In genomic region chr1:160377337-160378336, GRCm38 (mm10) we compare ENCODE assay signal across 10 mouse cellular contexts.
A peak's percentile ranks its signal among the peaks of the same experiment; 100 is the strongest.
DNase-seq lines count a peak whose midpoint lies in the region; ATAC-seq and TF ChIP-seq lines count a peak whose summit lies in the region.
"Had no signal": no experiment of that assay in that cellular context is flagged by ENCODE, and none has a peak within 500 bp of the region (broad histone marks: within the 10 kb centered on the region; RNA-seq: fewer than 3 reads in every experiment).

No protein-coding gene starts in this region.

- ATAC-seq in liver, embryonic 12.5 days, result no peak
- no peak for ATAC-seq in embryonic facial prominence, embryonic 13.5 days (ENCODE audit: insufficient number of reproducible peaks, insufficient read depth, low FRiP score, low TSS enrichment, low read depth)
- peak; percentile 75; the same call in 1 of the 2 replicates for ATAC-seq in kidney, embryonic 14.5 days (ENCODE audit: low FRiP score, low TSS enrichment)
- peak; percentile 95 for ATAC-seq in neural tube, embryonic 15.5 days (ENCODE audit: low FRiP score)

- H3K36me3 ChIP-seq in liver, embryonic 12.5 days, result no peaks in the 10 kb centered on the region
- no peaks in the 10 kb centered on the region for H3K36me3 ChIP-seq in embryonic facial prominence, embryonic 13.5 days
- H3K36me3 ChIP-seq in kidney, embryonic 14.5 days (ENCODE audit: control insufficient read depth, insufficient read depth, low read length), result no peaks in the 10 kb centered on the region
- H3K36me3 ChIP-seq in liver, adult 2 months (ENCODE audit: control insufficient read depth, insufficient read depth, low read length), result no peaks in the 10 kb centered on the region
- no peaks in the 10 kb centered on the region for H3K36me3 ChIP-seq in neural tube, embryonic 15.5 days
- H3K36me3 ChIP-seq: neural tube, embryonic 12.5 days had no signal

- H3K4me2 ChIP-seq in liver, embryonic 12.5 days, result no peak overlapping the region
- H3K4me2 ChIP-seq in embryonic facial prominence, embryonic 13.5 days, result peak overlapping the region; percentile 32
- no peak overlapping the region for H3K4me2 ChIP-seq in kidney, embryonic 14.5 days (replicated peaks; ENCODE audit: low read depth, low read length)
- no peak overlapping the region for H3K4me2 ChIP-seq in neural tube, embryonic 15.5 days
- H3K4me2 ChIP-seq: neural tube, embryonic 12.5 days had no signal

- 59% methylated on average over 10 of the region's 10 CpGs for WGBS in liver, embryonic 12.5 days (ENCODE audit: insufficient replicate concordance)
- WGBS in embryonic facial prominence, embryonic 13.5 days, result 35% methylated on average over 10 of the region's 10 CpGs
- WGBS in kidney, embryonic 14.5 days, result 64% methylated on average over 10 of the region's 10 CpGs
- 88% methylated on average over 10 of the region's 10 CpGs for whole genome bisulfite sequencing in liver, adult 2 months
- WGBS in neural tube, embryonic 15.5 days, result 67% methylated on average over 10 of the region's 10 CpGs

- H3K4me3 ChIP-seq in liver, embryonic 12.5 days, result no peak overlapping the region
- H3K4me3 ChIP-seq in embryonic facial prominence, embryonic 13.5 days, result no peak overlapping the region
- no peak overlapping the region for H3K4me3 ChIP-seq in kidney, embryonic 14.5 days (ENCODE audit: low read length)
- H3K4me3 ChIP-seq in liver, adult 2 months (ENCODE audit: insufficient read depth, low read depth, low read length), result no peak overlapping the region
- H3K4me3 ChIP-seq in neural tube, embryonic 15.5 days (replicated peaks), result no peak overlapping the region
- H3K4me3 ChIP-seq: erythroblast, embryonic 14.5 days; neural tube, embryonic 12.5 days had no signal

- H3K79me2 ChIP-seq in liver, adult 2 months (ENCODE audit: control insufficient read depth, insufficient read depth, low read length), result no peaks in the 10 kb centered on the region

- no peak overlapping the region for H3K9ac ChIP-seq in liver, embryonic 12.5 days
- no peak overlapping the region for H3K9ac ChIP-seq in embryonic facial prominence, embryonic 13.5 days
- no peak overlapping the region for H3K9ac ChIP-seq in kidney, embryonic 14.5 days (ENCODE audit: low read depth, low read length)
- H3K9ac ChIP-seq in liver, adult 2 months (ENCODE audit: low read depth, low read length), result no peak overlapping the region
- H3K9ac ChIP-seq in neural tube, embryonic 15.5 days (replicated peaks), result no peak overlapping the region
- H3K9ac ChIP-seq: neural tube, embryonic 12.5 days had no signal

- no peak overlapping the region for H3K27ac ChIP-seq in liver, embryonic 12.5 days
- no peak overlapping the region for H3K27ac ChIP-seq in embryonic facial prominence, embryonic 13.5 days
- no peak overlapping the region for H3K27ac ChIP-seq in kidney, embryonic 14.5 days (ENCODE audit: low read depth, low read length)
- no peak overlapping the region for H3K27ac ChIP-seq in liver, adult 2 months (replicated peaks; ENCODE audit: insufficient read depth, low read depth, low read length)
- no peak overlapping the region for H3K27ac ChIP-seq in neural tube, embryonic 15.5 days (replicated peaks)
- H3K27ac ChIP-seq: neural tube, embryonic 12.5 days had no signal

- no peaks in the 10 kb centered on the region for H3K4me1 ChIP-seq in liver, embryonic 12.5 days
- H3K4me1 ChIP-seq in embryonic facial prominence, embryonic 13.5 days, result no peaks in the 10 kb centered on the region; the same call in 1 of the 2 replicates
- H3K4me1 ChIP-seq in kidney, embryonic 14.5 days (ENCODE audit: control insufficient read depth, insufficient read depth, low read length), result no peaks in the 10 kb centered on the region
- peaks cover 11% of the 10 kb centered on the region for H3K4me1 ChIP-seq in liver, adult 2 months (ENCODE audit: control insufficient read depth, insufficient read depth, low read length)
- no peaks in the 10 kb centered on the region for H3K4me1 ChIP-seq in neural tube, embryonic 15.5 days
- H3K4me1 ChIP-seq: neural tube, embryonic 12.5 days had no signal

- H3K9me3 ChIP-seq in liver, embryonic 12.5 days (replicated peaks), result no peaks in the 10 kb centered on the region
- no peaks in the 10 kb centered on the region for H3K9me3 ChIP-seq in embryonic facial prominence, embryonic 13.5 days
- no peaks in the 10 kb centered on the region for H3K9me3 ChIP-seq in kidney, embryonic 14.5 days (ENCODE audit: control insufficient read depth, low read length)
- H3K9me3 ChIP-seq in neural tube, embryonic 15.5 days (replicated peaks), result no peaks in the 10 kb centered on the region
- H3K9me3 ChIP-seq: neural tube, embryonic 12.5 days had no signal

- TF ChIP-seq CTCF in liver, adult 2 months (IDR thresholded peaks at IDR 0.05; ENCODE audit: low read depth, low read length), result peak; percentile 28; the same call in 1 of the 2 replicates

- H3K27me3 ChIP-seq in liver, embryonic 12.5 days (replicated peaks), result no peaks in the 10 kb centered on the region
- no peaks in the 10 kb centered on the region for H3K27me3 ChIP-seq in embryonic facial prominence, embryonic 13.5 days
- no peaks in the 10 kb centered on the region for H3K27me3 ChIP-seq in kidney, embryonic 14.5 days (ENCODE audit: control insufficient read depth, insufficient read depth, low read length)
- H3K27me3 ChIP-seq in liver, adult 2 months (ENCODE audit: control insufficient read depth, insufficient read depth, low read length), result no peaks in the 10 kb centered on the region
- no peaks in the 10 kb centered on the region for H3K27me3 ChIP-seq in neural tube, embryonic 15.5 days (replicated peaks)
- H3K27me3 ChIP-seq: neural tube, embryonic 12.5 days had no signal

- no peak for TF ChIP-seq POLR2A in liver, adult 2 months (IDR thresholded peaks at IDR 0.05; ENCODE audit: extremely low read depth, insufficient read depth, low read length)

- DNase-seq in liver, result peak; percentile 23
- peak; percentile 20 for DNase-seq in adrenal gland, postnatal 25 days
- no peak for DNase-seq in liver, adult 2 months (ENCODE audit: extremely low read depth, low read depth, low spot score)
- peak; percentile 9 for DNase-seq in yolk sac, embryonic 10.5 days (ENCODE audit: low spot score)

Comparison
In these comparisons a context has a peak if more than half of its experiments do, and no peak if none do; other contexts are left out.
1. ATAC-seq: peak in kidney, embryonic 14.5 days (single experiment) and neural tube, embryonic 15.5 days (single experiment); none in liver, embryonic 12.5 days (single experiment) and embryonic facial prominence, embryonic 13.5 days (single experiment).